Mouse (Mus musculus) spleen, postnatal 36 days (tissue): ENCODE data around the gene Lce1a2.

ENCODE experiments used
- DNase-seq, 2 experiments: peaks; one replicate each; pipeline ENCODE4 v3.0.0; 2022; ENCODE audit warnings: low spot score in 2 of 2, mixed read lengths in 1 of 2

Gene Lce1a2

GRCm38 (mm10) chr3:92670215-92670614 is at the start of gene Lce1a2:
Gene Lce1a2, minus strand, starts transcription at chr3:92670315.
- no peak for DNase-seq

DNA sequence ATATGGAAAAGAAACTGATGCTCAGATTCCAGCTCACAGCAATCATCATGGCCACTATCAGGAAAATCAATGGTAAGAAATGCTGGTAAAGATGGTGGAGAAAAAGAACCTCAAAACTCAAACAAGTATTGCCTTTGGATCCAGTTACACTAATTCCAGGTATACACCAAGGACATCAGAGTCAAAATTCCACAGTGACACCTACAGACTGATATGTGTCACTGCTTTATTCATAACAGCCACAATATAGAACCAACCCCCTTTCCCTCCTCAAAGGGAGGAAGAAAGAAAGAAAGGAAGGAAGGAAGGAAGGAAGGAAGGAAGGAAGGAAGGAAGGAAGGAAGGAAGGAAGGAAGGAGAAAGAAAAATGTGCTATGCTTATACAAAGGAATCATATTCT is 45.0 kb upstream of the Lce1a2 start:
- DNase-seq: no peak

- no peak for DNase-seq
Observed at GRCm38 (mm10) chr3:92708974-92709373, 38.9 kb upstream of the Lce1a2 start, which contains the start of gene Lce1e. Gene Lce1e, minus strand, starts transcription at chr3:92709074.

DNA sequence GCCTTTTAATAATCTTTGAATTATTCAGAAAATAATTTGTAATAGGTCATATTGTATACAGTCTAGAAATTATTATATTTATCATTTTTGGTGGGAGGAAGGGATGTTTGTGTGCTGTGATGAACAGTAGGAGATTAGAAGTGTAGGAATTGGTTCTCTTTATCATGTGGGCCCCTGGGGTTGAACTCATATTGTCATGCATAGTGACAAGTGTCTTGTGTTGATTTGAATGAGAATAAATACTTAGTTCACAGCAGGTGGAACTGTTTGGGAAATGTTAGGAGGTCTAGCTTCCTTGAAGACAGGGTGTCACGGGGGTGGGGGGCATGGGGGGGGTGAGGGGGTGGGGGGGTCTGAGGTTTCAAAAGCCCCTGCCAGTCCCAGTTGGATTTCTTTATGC is 24.5 kb upstream of the Lce1a2 start:
- DNase-seq: no peak

DNA sequence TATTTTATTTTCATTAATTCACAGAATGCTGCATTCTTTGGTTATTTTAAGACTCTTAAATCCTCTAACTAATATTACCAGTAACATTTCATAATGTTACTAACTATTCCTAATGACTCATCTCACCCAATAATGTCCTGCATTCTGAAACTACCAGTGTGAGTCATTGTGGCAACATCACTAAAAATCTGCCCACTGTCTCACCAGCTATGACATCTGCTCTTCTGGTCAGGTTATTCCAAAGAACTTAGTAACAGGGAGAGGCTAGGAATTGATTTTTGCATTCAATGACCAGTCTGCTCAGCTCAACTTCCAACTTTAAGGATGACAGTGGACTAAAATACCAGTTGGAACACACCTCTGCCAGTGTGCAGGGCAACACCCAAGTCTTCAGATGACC is 21.6 kb upstream of the Lce1a2 start:
- no peak for DNase-seq

DNA sequence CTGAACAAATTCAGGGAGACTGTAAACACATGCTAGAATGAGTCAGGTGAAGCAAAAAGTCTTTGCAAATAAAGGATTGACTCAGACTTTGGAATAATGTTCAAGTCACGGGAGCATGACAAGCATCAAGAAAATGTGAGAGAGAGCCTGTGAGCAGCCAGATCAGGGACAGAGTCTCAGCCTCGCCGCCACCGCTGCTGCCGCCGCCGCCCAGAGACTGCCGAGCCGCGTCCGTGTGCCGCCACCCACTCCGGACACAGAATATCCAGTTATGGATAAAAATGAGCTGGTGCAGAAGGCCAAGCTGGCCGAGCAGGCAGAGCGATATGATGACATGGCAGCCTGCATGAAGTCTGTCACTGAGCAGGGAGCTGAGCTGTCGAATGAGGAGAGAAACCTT is 19.0 kb upstream of the Lce1a2 start:
- DNase-seq: peak; percentile 8 to 25

DNA sequence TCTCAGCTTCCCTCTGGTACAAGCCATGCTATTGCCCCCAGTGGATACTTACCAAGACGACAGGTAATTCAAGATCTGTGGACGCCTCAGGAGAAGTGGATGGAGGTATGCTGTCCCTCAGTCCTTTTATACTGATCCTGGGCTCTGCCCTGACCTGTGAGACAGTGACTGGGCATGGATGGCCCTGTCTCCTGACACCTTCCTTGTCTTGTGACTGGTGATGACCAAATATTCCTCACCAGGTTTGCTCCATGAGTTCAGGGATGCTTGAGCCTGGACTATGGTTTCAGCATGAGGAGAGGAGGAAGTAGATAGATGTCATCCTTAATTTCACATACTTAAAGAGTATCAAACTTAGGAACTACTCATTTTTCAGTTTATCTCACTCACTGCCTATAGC is 17.0 kb upstream of the Lce1a2 start, which contains the start of gene Lce1d:
Gene Lce1d (minus strand): TSS at position 101 of the 400 bp plus-strand sequence.
- DNase-seq: no peak

DNA sequence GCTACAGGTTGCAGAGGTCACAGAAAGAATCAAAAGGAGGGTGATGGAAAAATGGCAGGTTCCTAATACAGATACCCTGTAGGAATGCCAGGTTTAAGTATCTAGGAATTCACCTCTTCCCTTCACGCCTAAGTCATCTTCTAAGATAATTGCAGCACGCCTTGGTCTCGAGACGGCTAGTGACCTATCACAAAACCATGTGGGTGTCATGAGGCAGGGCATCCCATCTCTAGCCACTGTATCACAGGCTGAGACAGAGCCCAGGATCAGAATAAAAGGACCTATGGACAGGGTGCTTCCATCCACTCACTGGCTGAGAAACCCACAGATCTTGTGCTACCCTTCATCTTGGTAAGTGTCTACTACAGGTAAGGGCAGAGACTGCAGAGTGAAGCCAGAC is 8.8 kb upstream of the Lce1a2 start, which contains the start of gene Lce1c:
Gene Lce1c (plus strand): TSS at position 301 of the 400 bp plus-strand sequence.
- no peak for DNase-seq

GRCm38 (mm10) chr3:92656826-92657225 is 13.3 kb downstream of the Lce1a2 start, which contains the start of gene Lce1b:
Gene Lce1b, minus strand, starts transcription at chr3:92656926.
- DNase-seq: no peak

- no peak for DNase-seq
Observed at GRCm38 (mm10) chr3:92648207-92648606, 21.9 kb downstream of the Lce1a2 start, which contains the start of gene Lce1a1. Gene Lce1a1, minus strand, starts transcription at chr3:92648307.

- no peak for DNase-seq
Observed at GRCm38 (mm10) chr3:92639854-92640253, 30.3 kb downstream of the Lce1a2 start.

DNA sequence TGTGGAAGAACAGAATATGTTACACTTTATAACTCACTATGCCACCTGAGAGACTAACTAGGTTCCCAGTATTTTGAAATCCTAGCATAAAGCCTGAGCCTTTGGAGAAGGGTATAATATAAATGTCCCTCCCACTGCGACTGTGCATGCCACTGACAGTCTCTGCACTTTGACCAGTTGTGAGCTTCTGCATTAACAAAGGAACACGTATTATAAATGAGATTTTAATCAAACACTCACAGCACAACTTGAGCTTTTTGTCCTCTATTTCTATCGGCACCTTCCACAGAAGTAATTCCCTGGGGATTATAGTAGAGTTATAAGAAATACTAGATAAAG is 31.5 kb downstream of the Lce1a2 start:
- DNase-seq: no peak

- no peak for DNase-seq
Observed at GRCm38 (mm10) chr3:92637745-92638652, 32.1 kb downstream of the Lce1a2 start.

GRCm38 (mm10) chr3:92621560-92621959 is 48.6 kb downstream of the Lce1a2 start, which contains the start of gene Lce6a:
Gene Lce6a, minus strand, starts transcription at chr3:92621660.
- no peak for DNase-seq
